Mouse (Mus musculus) cerebellum, postnatal 25 days (tissue): Measurements from ENCODE around the gene Dcun1d5.
"Not testable (repeated sequence)": the region's sequence is repeated elsewhere in the genome, so short reads cannot be mapped to it uniquely, and the experiment has no call there.

Source experiments
- DNase-seq, 2 experiments: peaks; one replicate each; pipeline ENCODE4 v3.0.0; 2021; ENCODE audit warnings: mixed read lengths in 2 of 2

Gene Dcun1d5

DNA sequence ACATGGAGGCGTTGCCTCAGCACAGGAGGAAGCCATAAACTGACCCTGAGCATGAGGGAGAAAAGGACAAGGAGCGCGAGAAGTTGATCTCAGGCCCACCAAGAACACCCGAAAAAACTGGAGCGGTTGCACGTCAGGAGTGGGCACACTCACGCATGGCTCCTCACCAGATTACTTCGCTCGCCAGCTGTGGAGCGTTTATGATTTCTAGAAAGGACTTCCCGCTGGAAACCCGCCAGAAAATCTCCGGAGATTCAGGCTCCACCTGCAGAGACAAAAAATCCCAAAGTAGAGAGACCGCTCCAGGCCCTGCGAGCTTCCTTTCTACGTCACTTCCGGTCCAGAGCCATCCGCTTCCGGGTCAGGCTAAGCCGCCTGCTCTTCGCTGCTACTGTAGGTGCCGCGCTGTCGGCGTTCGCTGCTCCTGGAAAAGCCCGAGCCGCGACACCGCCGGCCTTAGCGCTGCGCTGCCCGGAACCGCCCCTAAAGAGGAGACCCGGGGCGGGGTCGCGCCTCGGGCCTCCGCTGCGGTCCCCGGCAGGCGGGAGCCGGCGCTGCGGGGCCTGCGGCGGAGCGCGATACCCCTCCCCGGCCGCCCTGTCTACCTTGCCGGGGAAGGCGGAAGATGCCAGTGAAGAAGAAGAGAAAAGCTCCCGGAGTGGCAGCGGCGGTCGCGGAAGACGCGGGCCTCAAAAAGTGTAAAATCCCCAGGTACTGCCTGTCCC is at the start of gene Dcun1d5, which contains the start of gene Dync2h1:
Gene Dcun1d5, plus strand, starts transcription at position 349 of the 725 bp plus-strand sequence.
Gene Dync2h1, minus strand, starts transcription at position 275 of the 725 bp plus-strand sequence.
- DNase-seq = peak; percentile 94 to 95

DNA sequence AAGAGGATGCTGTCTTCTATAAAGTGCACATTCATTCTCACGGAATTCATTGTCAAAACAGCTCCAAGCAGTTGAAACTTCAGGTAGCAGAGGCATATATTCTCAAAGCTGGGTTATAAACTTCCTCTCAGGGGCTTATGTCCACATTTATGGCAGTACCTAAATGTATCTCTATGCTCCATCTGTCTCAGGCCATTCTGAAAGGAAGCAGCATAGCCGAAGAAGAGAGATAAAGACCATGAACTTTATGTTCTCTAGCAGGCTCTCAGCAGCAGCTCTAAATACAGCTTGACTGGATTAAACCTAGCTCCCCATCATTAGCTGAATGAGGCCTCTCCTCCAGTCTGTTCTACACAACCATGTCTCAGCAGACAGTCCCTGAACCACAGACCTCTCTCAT is 29.9 kb upstream of the Dcun1d5 start:
- no peak for DNase-seq

DNA sequence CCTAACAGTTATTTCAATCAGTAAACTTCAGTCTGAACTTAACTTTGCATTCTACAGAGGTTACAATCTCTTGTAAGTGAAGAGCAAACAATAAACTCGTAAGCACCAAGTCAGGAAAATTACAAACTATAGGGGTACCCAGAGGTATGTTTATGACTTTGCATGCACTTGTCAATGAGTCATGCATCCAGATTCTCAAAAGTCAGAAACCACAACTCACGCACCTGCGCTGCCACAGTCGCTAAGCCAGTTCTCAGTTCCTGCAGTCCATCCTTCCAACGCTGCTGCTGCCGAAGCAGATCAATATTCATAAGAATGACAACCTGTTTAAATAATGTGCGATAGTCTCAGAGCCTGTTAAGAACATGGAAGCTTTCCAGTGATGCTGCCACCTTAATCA is 25.7 kb upstream of the Dcun1d5 start:
- DNase-seq = no peak

DNA sequence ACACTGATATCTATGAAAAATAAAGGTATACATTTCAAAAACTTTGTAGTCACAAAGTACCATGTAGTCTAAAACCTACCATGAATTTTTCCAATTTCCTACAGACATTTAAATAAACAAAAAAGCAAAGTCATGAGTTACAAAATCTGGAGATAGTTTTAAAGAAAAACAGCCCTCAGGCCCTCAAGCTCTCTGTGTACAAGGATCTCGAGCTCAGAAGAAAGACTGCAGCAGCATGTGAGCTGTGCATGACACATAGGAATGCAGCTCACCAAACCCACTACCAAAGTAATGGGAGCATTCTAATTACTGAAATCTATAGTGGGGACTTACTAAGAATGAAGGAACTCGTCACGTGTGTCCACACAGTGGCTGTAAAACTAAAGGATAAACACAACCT is 24.6 kb upstream of the Dcun1d5 start:
- no peak for DNase-seq

DNA sequence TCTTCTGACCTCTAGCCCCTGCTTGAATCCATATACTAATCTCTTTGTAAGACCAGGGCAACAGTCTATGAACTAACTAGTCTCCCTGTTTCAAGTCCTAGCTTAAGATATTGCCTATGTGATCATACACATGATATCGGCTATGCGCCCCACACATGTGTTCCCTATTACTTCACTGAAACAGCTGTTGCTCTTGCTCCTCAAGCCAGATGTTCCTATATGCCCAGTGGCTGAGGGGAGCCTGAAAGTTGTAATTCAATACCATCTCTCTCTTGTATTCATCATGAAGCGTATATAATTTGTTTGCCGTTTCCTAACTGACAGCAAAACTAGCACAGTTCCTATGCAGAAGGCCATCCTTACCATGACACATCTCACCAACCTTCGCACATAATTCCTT is 23.6 kb upstream of the Dcun1d5 start:
- no peak for DNase-seq

DNA sequence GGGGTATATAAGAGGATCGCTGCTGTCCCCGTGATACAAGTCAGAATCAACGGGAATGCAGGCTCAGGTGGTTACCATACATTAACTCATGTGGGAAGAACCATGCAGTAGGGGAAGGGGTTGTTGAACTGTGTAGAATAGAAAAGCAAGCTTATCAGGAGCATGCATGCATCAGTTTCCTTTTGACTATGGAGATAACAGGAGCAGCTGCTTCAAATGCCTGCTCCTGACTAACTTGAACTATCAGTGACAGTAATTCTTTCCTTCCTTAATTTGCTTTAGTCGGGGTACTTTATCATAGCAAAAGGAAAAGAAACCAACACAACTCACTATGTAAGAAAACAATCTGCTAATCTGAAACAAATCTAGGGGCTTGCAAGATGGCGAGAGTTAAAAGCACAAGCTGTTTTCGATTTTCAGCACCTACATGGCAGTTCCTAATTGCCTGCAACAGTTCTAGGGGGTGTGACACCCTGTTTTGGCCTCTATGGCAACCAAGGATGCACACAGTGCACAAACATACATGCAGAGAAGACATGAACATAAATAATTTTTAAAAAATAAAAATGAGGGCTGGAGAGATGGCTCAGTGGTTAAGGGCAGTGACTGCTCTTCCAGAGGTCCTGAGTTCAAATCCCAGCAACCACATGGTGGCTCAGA is 16.9 kb upstream of the Dcun1d5 start:
- DNase-seq = no peak

DNA sequence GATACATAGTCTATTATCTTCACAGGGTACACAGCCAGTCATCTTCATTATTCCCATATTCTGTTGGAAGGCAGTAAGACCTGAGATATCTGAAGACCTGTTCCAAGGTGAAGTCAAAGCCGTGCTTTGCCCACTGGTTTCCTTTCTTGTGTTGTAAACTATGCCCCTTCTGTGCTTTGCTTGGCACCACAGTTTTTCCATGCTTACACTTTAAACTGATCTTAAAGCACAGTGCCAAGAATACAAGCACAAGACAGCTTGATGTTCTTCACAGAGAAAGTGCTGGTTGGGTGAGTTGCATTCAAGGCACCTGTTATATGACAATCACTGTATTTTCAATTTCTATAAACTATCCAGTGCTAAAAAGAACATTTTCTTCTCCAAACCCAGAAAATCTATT is 10.6 kb upstream of the Dcun1d5 start:
- no peak for DNase-seq

DNA sequence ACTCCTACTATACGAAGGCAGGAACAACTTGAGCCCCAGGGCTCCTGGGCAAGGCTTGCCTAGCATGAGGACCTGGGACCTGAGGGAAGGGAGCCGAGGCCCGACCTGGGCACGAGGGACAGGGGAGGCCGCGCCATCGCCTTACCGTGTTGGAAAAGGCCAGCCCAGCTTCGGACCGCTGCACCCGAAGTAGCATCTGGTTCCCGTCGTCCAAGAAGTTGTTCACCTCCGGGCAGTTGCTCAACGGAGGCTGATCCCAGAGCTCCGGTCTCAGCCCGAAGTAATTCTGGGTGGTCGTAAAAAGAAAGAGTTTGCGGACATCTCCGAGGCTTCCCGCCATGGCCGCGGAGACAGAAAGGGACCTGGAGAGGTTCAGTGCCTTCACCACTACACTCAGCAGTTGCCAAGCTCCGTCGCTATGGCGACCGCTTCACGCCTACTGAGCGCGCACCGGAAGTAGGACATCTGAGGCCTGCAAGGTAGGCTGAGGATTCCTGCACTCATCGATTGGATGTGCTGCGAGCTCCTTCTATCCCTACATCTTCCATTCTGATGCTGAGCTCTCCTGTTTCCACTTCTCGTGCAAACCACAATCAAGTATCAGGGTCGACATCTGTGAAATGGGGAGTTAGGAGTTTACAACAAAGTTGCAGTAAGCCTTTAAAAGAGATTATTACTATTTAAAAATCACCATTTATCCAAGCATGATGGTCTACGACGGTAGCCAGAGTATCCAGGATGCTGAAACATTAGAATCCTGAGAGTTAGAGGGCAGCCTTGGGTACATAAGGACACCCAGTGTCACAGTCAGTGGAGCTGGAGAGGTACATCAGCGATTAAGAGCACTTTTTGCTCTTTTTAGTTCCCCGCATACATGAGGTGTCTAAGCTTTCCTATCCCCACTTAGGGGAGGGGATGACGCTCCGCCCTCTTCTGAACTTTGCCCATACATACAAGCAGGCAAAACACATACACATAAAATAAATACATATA is 7.4 kb upstream of the Dcun1d5 start:
- DNase-seq = peak; percentile 92 to 94

DNA sequence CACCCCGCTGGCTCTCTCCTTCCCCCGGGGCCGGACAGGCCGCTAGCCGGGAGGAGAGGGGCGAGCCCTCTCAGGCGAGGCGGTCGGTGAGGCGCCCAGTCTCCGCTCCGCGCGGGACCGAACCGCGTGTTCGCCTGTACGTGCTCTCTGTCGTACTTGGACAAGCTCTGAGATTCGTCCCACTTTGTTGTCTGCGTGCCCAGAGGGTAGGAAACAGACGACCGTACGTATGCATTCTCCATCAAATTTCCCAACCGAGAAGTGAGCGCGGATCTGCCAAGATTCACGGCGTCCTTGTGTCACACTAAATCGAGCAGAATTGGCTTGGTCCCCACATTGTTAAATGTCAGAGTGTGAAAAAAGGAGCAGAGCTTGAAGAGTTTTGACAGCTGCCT is 574 bp downstream of the Dcun1d5 start:
- no peak for DNase-seq

DNA sequence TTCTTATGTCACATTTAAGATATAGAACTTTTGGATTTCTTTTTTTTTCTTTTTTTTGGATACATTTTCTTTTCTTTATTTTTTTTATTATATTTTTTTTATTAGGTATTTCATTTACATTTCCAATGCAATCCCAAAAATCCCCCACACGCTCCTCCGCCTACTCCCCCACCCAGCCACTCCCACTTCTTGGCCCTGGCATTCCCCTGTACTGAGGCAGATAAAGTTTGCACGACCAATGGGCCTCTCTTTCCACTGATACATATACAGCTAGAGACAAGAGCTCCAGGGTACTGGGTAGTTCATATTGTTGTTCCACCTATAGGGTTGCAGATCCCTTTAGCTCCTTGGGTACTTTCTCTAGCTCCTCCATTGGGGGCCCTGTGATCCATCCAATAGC is 6.4 kb downstream of the Dcun1d5 start:
- not testable (repeated sequence) for DNase-seq

DNA sequence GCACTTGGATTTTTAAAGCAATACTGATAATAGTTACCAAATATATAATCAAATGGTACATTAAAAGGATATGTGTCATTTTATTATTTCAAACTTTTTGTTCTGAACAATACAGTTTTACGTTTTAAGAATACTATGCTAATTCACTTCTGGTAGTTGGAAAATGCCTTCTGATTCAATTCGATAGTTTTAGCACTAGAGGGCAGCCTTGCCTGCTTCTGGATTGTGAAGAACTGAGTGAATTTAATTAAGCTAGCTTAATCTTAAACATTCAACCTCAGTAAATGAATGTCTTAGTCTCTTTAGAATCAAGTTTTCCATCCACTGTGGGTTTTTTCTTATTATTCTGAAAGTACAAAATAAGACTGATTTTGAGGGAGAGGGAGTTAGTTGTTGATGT is 31.9 kb downstream of the Dcun1d5 start:
- DNase-seq = no peak

DNA sequence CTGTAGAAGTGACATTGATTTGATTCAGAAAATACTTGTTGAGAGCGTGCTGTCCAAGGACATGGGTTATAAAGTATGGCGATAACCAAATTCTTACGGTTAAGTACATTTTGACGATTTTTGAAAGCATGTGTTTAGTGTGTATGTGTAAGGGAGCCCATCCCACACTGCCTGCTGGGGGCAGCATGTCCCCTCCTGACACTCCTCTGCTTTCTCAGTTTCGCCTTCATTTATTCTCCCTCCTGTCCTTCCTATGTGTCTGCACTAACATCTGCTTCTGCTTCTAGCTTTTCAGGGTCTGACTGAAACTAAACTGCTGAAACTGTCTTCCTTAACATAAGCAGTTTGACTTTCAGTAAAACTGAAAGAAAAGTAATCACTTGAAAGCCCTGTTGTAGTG is 36.7 kb downstream of the Dcun1d5 start:
- no peak for DNase-seq

DNA sequence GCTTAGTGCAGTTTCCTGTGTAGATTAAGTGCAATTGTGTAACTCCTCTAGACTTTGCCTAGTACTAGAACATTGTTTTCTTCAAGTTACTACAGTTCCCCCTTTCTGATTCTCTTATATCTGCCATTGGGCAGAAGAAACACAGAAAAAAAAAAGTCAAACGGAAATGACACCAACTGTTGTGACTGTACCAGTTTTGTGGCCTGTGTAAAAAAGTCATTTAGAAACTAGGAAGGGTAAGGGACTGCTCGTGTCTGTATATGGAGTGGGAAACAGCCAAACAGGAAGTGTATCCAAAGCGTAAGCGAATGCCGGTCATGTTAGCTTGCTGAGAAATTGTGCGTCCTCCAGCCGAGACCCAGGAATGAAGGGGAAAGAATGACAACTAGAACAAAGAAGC is 37.1 kb downstream of the Dcun1d5 start:
- DNase-seq = no peak

DNA sequence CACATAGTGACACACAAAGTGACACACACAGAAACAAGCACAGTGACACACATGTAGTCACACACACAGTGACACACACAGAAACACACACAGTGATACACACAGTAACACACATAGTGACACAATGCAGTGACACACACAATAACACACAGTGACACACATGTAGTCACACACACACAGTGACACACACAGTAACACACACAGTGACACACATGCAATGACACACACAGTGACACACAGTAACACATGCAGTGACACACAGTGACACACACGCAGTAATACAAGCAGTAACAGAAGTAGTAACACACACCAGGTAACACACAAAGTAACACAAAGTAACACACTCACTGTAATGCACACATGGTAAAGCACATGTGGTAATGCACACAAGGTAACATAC is 54.3 kb downstream of the Dcun1d5 start:
- no peak for DNase-seq

DNA sequence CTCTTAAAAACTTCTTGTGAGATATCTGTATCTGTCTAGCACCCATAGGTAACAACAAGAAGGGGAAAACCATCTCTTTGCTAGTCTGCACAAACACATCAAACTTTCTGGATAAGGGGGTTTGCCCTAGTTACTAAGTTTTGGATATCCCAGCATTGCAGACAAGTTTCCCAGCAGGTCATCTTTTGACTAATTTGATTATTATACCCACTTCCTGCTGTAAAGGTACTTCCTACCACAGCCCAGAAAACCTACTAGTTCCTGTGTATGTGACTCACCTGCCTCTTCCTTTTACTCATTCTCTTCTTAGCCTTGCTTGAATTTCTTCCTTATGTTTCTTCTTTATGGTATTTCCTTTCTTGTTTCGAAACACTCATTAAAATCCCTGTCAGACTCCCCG is 55.6 kb downstream of the Dcun1d5 start:
- no peak for DNase-seq

DNA sequence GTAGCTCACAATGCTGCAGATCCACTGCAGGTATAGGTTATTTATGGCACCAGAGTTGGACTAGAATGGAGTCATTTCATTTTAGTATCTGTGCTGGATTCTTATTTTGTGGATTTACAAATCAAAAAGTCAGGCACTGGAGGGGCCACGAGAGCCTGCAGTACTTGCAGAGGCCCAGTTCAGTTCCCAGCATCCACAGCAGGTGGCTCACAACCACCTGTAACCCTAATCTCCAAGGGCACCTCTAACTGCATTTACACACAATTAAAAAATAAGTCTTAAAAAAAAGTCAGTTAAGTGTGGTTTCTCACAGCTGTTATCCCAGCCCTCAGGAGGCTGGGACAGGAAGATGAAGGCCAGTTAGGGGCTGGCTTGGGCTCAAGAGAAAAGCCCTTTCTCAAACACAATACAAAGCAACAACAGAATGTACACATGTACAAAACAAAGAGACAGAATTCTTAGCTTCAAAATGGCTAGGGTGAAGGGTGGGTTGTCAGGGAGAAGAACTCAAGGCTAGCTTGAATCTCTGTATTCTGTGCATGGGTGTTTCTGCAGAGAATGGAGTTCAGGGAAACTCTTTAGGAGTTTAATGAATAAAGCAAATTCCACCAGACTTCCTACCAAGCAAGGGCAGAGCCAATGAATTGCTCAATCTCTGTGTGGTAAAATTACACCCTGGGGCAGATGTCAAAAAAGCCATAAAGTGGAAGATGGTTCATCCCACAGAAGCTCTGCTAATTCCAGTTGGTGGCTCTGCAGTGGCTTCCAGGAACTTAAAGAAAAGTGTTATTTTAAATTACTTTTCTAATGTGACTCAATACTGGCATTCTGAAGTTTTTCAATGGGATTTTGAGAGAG is 68.7 kb downstream of the Dcun1d5 start:
- no peak for DNase-seq
